Mouse (Mus musculus) MEL (cell line): ENCODE measurements at regions not wholly inside any gene's neighbourhood (a gene's known extent, or its start where the extent isn't known, plus 50 kb on each side); places are given as distances from the start of the nearest gene placed in this dataset.

ENCODE experiments used
- DNase-seq: peaks from one replicate; pipeline ENCODE4 v3.0.0; 2011; ENCODE audit warnings: low read depth, low spot score
- H3K27ac ChIP-seq: 2 replicates; pipeline ENCODE4 v1.5.1; 2012; ENCODE audit warnings: low read depth, mild to moderate bottlenecking, control low read depth, low read length, moderate library complexity; ENCODE audit not compliant: control insufficient read depth
- H3K27me3 ChIP-seq, 2 experiments: fragments of 150-350 bp in 1 of 2; sonication (generic) in 1 of 2; 2 replicates each; pipeline ENCODE4 v1.6.1; 2012; ENCODE audit warnings: low read length in 2 of 2, mild to moderate bottlenecking in 2 of 2, improper control_type of control experiment in 1 of 2, moderate library complexity in 1 of 2; ENCODE audit not compliant: insufficient read depth in 2 of 2, control insufficient read depth in 1 of 2
- H3K36me3 ChIP-seq, 2 experiments: 2 replicates each; pipeline ENCODE4 v1.6.1; 2012 to 2014; ENCODE audit warnings: low read length in 2 of 2, improper control_type of control experiment in 1 of 2, inconsistent platforms in 1 of 2, mild to moderate bottlenecking in 1 of 2; ENCODE audit not compliant: insufficient read depth in 2 of 2, control insufficient read depth in 1 of 2
- H3K4me1 ChIP-seq, 2 experiments: fragments of 150-350 bp in 1 of 2; sonication (generic) in 1 of 2; 2 replicates each; pipeline ENCODE4 v1.6.1; 2012; ENCODE audit warnings: low read length in 2 of 2, improper control_type of control experiment in 1 of 2, mild to moderate bottlenecking in 1 of 2; ENCODE audit not compliant: insufficient read depth in 2 of 2, control insufficient read depth in 1 of 2
- H3K4me3 ChIP-seq, 2 experiments: fragments of 150-350 bp in 1 of 2; sonication (generic) in 1 of 2; 2 replicates each; pipeline ENCODE4 v1.5.1; 2012; ENCODE audit warnings: low read depth in 2 of 2, low read length in 2 of 2, mild to moderate bottlenecking in 2 of 2, moderate library complexity in 2 of 2, control low read depth in 1 of 2, improper control_type of control experiment in 1 of 2; ENCODE audit not compliant: control insufficient read depth in 1 of 2, insufficient read depth in 1 of 2
- H3K79me2 ChIP-seq: 2 replicates; pipeline ENCODE4 v1.6.1; 2012; ENCODE audit warnings: mild to moderate bottlenecking, low read length, moderate library complexity; ENCODE audit not compliant: control insufficient read depth, poor library complexity, insufficient read depth
- H3K9ac ChIP-seq: 2 replicates; pipeline ENCODE4 v1.6.1; 2012; ENCODE audit warnings: low read depth, mild to moderate bottlenecking, control low read depth, low read length, moderate library complexity; ENCODE audit not compliant: control insufficient read depth, poor library complexity, severe bottlenecking
- H3K9me3 ChIP-seq: fragments of 150-350 bp; sonication (generic); replicated peaks from 2 replicates; pipeline ENCODE4 v1.6.1; 2012; ENCODE audit warnings: mild to moderate bottlenecking, low read length, improper control_type of control experiment, moderate library complexity; ENCODE audit not compliant: insufficient read depth
- BHLHE40 ChIP-seq: IDR thresholded peaks from 2 replicates; pipeline ENCODE4 v1.6.1; 2012; ENCODE audit warnings: low read depth, mild to moderate bottlenecking, inconsistent platforms, low read length, improper control_type of control experiment, borderline replicate concordance
- CHD1 ChIP-seq: IDR thresholded peaks from 2 replicates; pipeline ENCODE4 v1.6.1; 2012; ENCODE audit warnings: low read depth, mild to moderate bottlenecking, inconsistent platforms, low read length, improper control_type of control experiment
- CTCF ChIP-seq, 3 experiments: IDR thresholded peaks in 2 of 3; conservative IDR thresholded peaks in 1 of 3; 2 replicates each; pipeline ENCODE4 v1.5.1; 2011 to 2012; ENCODE audit warnings: low read length in 3 of 3, low read depth in 2 of 3, mild to moderate bottlenecking in 2 of 3, improper control_type of control experiment in 1 of 3, inconsistent platforms in 1 of 3, mixed read lengths in 1 of 3, moderate library complexity in 1 of 3; ENCODE audit not compliant: control insufficient read depth in 1 of 3, insufficient read depth in 1 of 3, poor library complexity in 1 of 3, severe bottlenecking in 1 of 3
- EP300 ChIP-seq, 2 experiments: IDR thresholded peaks; 2 replicates each; pipeline ENCODE4 v1.6.1; 2011; ENCODE audit warnings: improper control_type of control experiment in 2 of 2, low read length in 2 of 2, low read depth in 1 of 2, mild to moderate bottlenecking in 1 of 2
- ETS1 ChIP-seq: IDR thresholded peaks from 2 replicates; pipeline ENCODE4 v1.6.1; 2012; ENCODE audit warnings: low read depth, mild to moderate bottlenecking, inconsistent platforms, low read length, improper control_type of control experiment, moderate library complexity
- GABPA ChIP-seq: IDR thresholded peaks from 2 replicates; pipeline ENCODE4 v1.6.1; 2012; ENCODE audit warnings: low read depth, mild to moderate bottlenecking, inconsistent platforms, low read length, improper control_type of control experiment, moderate library complexity
- MAFK ChIP-seq: IDR thresholded peaks from 2 replicates; pipeline ENCODE4 v1.6.1; 2011; ENCODE audit warnings: low read depth, mild to moderate bottlenecking, low read length, improper control_type of control experiment, borderline replicate concordance
- MAX ChIP-seq: IDR thresholded peaks from 2 replicates; pipeline ENCODE4 v1.6.1; 2011; ENCODE audit warnings: low read length, improper control_type of control experiment
- MEF2A ChIP-seq: IDR thresholded peaks from 2 replicates; pipeline ENCODE4 v1.6.1; 2014; ENCODE audit warnings: low read depth, mild to moderate bottlenecking, inconsistent platforms, low read length, improper control_type of control experiment; ENCODE audit not compliant: poor library complexity, insufficient replicate concordance, severe bottlenecking; ENCODE audit errors: extremely low read depth
- MXI1 ChIP-seq: IDR thresholded peaks from 2 replicates; pipeline ENCODE4 v1.6.1; 2011; ENCODE audit warnings: mild to moderate bottlenecking, low read depth, low read length, improper control_type of control experiment
- MYB ChIP-seq: IDR thresholded peaks from 2 replicates; pipeline ENCODE4 v1.6.1; 2011; ENCODE audit warnings: mild to moderate bottlenecking, low read depth, low read length, improper control_type of control experiment
- NRF1 ChIP-seq: IDR thresholded peaks from 2 replicates; pipeline ENCODE4 v1.6.1; 2014; ENCODE audit warnings: low read depth, mild to moderate bottlenecking, inconsistent platforms, low read length, improper control_type of control experiment, moderate library complexity; ENCODE audit not compliant: poor library complexity, insufficient read depth, severe bottlenecking
- POLR2A ChIP-seq, 2 experiments: IDR thresholded peaks; 2 replicates each; pipeline ENCODE4 v1.6.1; 2011 to 2012; ENCODE audit warnings: low read length in 2 of 2, mild to moderate bottlenecking in 2 of 2, control low read depth in 1 of 2, improper control_type of control experiment in 1 of 2, low read depth in 1 of 2, moderate library complexity in 1 of 2; ENCODE audit not compliant: control insufficient read depth in 1 of 2, insufficient read depth in 1 of 2, poor library complexity in 1 of 2
- POLR2AphosphoS2 ChIP-seq: IDR thresholded peaks from 2 replicates; pipeline ENCODE4 v1.6.1; 2011; ENCODE audit warnings: low read length, improper control_type of control experiment
- POLR2AphosphoS5 ChIP-seq: IDR thresholded peaks from 2 replicates; pipeline ENCODE4 v1.6.1; 2012; ENCODE audit warnings: low read depth, borderline replicate concordance, mild to moderate bottlenecking, inconsistent platforms, low read length, moderate library complexity, mixed read lengths
- SIN3A ChIP-seq: IDR thresholded peaks from 2 replicates; pipeline ENCODE4 v1.6.1; 2012; ENCODE audit warnings: low read length, improper control_type of control experiment, inconsistent platforms
- TAL1 ChIP-seq: IDR thresholded peaks from 2 replicates; pipeline ENCODE4 v1.6.1; 2012; ENCODE audit warnings: mild to moderate bottlenecking, inconsistent platforms, low read length, moderate library complexity, mixed read lengths
- TBP ChIP-seq: IDR thresholded peaks from 2 replicates; pipeline ENCODE4 v1.8.0; 2011; ENCODE audit warnings: low read depth, low read length, improper control_type of control experiment
- USF2 ChIP-seq, 2 experiments: IDR thresholded peaks; 2 replicates each; pipeline ENCODE4 v1.6.1; 2011 to 2012; ENCODE audit warnings: improper control_type of control experiment in 2 of 2, low read length in 2 of 2, borderline replicate concordance in 1 of 2, inconsistent platforms in 1 of 2, low read depth in 1 of 2, mild to moderate bottlenecking in 1 of 2; ENCODE audit not compliant: insufficient read depth in 1 of 2
- ZMIZ1 ChIP-seq: IDR thresholded peaks from 2 replicates; pipeline ENCODE4 v1.6.1; 2012; ENCODE audit warnings: low read depth, mild to moderate bottlenecking, inconsistent platforms, low read length, improper control_type of control experiment, moderate library complexity
- ZNF384 ChIP-seq: IDR thresholded peaks from 2 replicates; pipeline ENCODE4 v1.6.1; 2012; ENCODE audit warnings: low read depth, mild to moderate bottlenecking, inconsistent platforms, low read length, improper control_type of control experiment

DNA sequence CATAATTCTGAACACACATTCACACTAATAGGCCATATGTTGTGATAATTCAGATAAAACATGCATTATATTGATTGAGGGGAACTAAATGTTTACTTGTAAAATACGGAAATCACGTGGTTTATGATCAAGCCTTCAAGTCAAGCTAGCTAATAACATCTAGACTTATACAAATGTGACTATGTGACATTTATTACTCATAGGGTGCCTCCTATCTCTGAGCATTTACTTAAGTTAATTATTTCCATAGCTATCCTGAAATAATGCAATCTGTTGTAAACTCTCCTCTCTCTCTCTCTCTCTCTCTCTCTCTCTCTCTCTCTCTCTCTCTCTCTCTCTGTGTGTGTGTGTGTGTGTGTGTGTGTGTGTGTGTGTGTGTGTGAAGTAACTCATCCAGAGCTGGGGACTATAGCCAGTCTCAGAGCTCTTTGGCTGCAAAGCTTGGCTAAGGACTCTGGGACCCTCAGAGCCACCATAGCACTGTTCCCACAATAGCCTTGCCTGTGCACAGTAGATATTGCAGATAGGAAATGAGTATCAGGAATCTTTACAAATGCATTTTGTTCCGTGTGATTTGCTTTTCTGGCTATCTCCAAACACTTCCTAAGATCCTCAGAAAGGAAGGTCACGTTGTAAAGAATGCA, 263.5 kb downstream of the Rnd3 start:
- no peaks in the 10 kb centered on the region for H3K27me3 ChIP-seq
- no peaks in the 10 kb centered on the region for H3K4me1 ChIP-seq
- no peak for DNase-seq
- H3K36me3 ChIP-seq = no peaks in the 10 kb centered on the region
- H3K79me2 ChIP-seq = no peaks in the 10 kb centered on the region
- no peak overlapping the region for H3K27ac ChIP-seq
- no peak overlapping the region for H3K4me3 ChIP-seq
- TF ChIP-seq TBP = no peak
- no peak overlapping the region for H3K9ac ChIP-seq
- no peaks in the 10 kb centered on the region for H3K9me3 ChIP-seq

- H3K36me3 ChIP-seq = no peaks in the 10 kb centered on the region
- H3K79me2 ChIP-seq = no peaks in the 10 kb centered on the region
- no peak overlapping the region for H3K4me3 ChIP-seq
- TF ChIP-seq EP300 (IDR thresholded peaks at IDR 0.05; ENCODE audit: low read depth in 1 of 2, low read length in 2 of 2) (no peak), BHLHE40 (no peak), MEF2A (no peak), NRF1 (no peak), POLR2A (IDR thresholded peaks at IDR 0.05; ENCODE audit: control insufficient read depth in 1 of 2, insufficient read depth in 1 of 2, low read depth in 1 of 2, low read length in 2 of 2, poor library complexity in 1 of 2) (no peak), POLR2AphosphoS5 (no peak)
- TF ChIP-seq, all 39 proteins: peak for 0
- Histone ChIP-seq H3K27me3 (no peaks in the 10 kb centered on the region), H3K9ac (no peak overlapping the region), H3K27ac (no peak overlapping the region), H3K4me1 (no peaks in the 10 kb centered on the region), H3K9me3 (no peaks in the 10 kb centered on the region)
- no peak for DNase-seq
Measured at GRCm38 (mm10) chr2:50881514-50882038, 267.3 kb downstream of the Rnd3 start.

DNA sequence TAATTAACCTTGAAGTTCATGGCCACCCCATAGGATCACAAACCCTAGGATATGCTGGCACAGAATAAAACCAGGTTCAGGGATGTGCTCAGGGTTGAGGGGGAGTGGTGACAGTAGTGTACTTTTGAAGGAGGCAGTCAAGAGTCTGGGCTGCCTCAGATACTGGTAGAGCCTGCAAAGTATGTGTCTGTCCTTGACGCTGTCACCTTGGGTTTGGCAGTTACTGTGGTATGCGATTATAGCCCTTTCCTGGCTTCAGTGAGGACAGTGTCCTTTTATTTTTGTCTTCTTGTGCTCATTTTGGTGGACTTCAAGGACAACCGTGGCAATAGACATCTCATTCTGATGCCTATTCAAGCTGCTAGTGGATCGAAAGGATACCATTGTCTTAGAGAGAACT, 268.1 kb downstream of the Rnd3 start:
- Histone ChIP-seq H3K27ac (no peak overlapping the region), H3K4me1 (no peaks in the 10 kb centered on the region), H3K27me3 (no peaks in the 10 kb centered on the region)

More for the DNA sequence above, 268.1 kb downstream of the Rnd3 start:
- Histone ChIP-seq H3K79me2 (no peaks in the 10 kb centered on the region), H3K9me3 (no peaks in the 10 kb centered on the region), H3K4me3 (no peak overlapping the region), H3K36me3 (no peaks in the 10 kb centered on the region), H3K9ac (no peak overlapping the region)
- no peak for TF ChIP-seq POLR2AphosphoS5
- TF ChIP-seq MYB = no peak
- TF ChIP-seq SIN3A = no peak
- no peak for TF ChIP-seq USF2 (IDR thresholded peaks at IDR 0.05; ENCODE audit: borderline replicate concordance in 1 of 2, insufficient read depth in 1 of 2, low read depth in 1 of 2, low read length in 2 of 2)
- no peak for TF ChIP-seq ETS1
- TF ChIP-seq CHD1 = no peak
- TF ChIP-seq POLR2A (IDR thresholded peaks at IDR 0.05; ENCODE audit: control insufficient read depth in 1 of 2, insufficient read depth in 1 of 2, low read depth in 1 of 2, low read length in 2 of 2, poor library complexity in 1 of 2) = no peak
- no peak for TF ChIP-seq TAL1
- TF ChIP-seq MXI1 = no peak
- no peak for TF ChIP-seq ZNF384
- TF ChIP-seq POLR2AphosphoS2 = no peak
- TF ChIP-seq CTCF (IDR thresholded peaks at IDR 0.05 in 2 of 3, conservative IDR thresholded peaks at IDR 0.05 in 1 of 3; ENCODE audit: control insufficient read depth in 1 of 3, insufficient read depth in 1 of 3, low read depth in 2 of 3, low read length in 3 of 3, poor library complexity in 1 of 3, severe bottlenecking in 1 of 3) = no peak
- TF ChIP-seq ZMIZ1 = no peak
- no peak for TF ChIP-seq MAX
- TF ChIP-seq MAFK = no peak
- no peak for TF ChIP-seq GABPA
- no peak for DNase-seq
